Mouse (Mus musculus): ENCODE measurements around the gene Fchsd2. TPM values are rescaled to one million over a fixed set of nuclear protein-coding genes. Genes with fewer than 3 reads are reported as not detected.

The Fchsd2 gene
- polyA plus RNA-seq, 1 experiment from 2014 or later: 20.3 TPM

- no peak for DNase-seq (ENCODE audit: extremely low spot score, low spot score)
- 70% methylated on average over 4 of the region's 4 CpGs for WGBS
- peaks cover 55% of the 10 kb centered on the region for H3K36me3 ChIP-seq (replicated peaks)
- peaks cover 18% of the 10 kb centered on the region for H3K27me3 ChIP-seq (ENCODE audit: poor library complexity, severe bottlenecking)
- peaks cover 19% of the 10 kb centered on the region for H3K4me1 ChIP-seq
- H3K27ac ChIP-seq: no peak overlapping the region
- no peaks in the 10 kb centered on the region for H3K9me3 ChIP-seq
- H3K4me3 ChIP-seq: no peak overlapping the region
These were observed 199.4 kb downstream of the Fchsd2 start for GRCm38 (mm10) chr7:101292086-101292485.

- DNase-seq (ENCODE audit: extremely low spot score, low spot score): no peak
- WGBS: 94% methylated on average over 1 of the region's 1 CpGs
- peaks cover 23% of the 10 kb centered on the region for H3K4me1 ChIP-seq
- peaks cover 25% of the 10 kb centered on the region for H3K27me3 ChIP-seq (ENCODE audit: poor library complexity, severe bottlenecking)
- H3K9me3 ChIP-seq: no peaks in the 10 kb centered on the region
- no peak overlapping the region for H3K27ac ChIP-seq
- peaks cover 51% of the 10 kb centered on the region for H3K36me3 ChIP-seq (replicated peaks)
- H3K4me3 ChIP-seq: no peak overlapping the region
These were observed 200.0 kb downstream of the Fchsd2 start for GRCm38 (mm10) chr7:101292696-101293095.

GRCm38 (mm10) chr7:101293138-101293537, 200.5 kb downstream of the Fchsd2 start:
- H3K36me3 ChIP-seq (replicated peaks): peaks cover 47% of the 10 kb centered on the region
- H3K4me1 ChIP-seq: peaks cover 23% of the 10 kb centered on the region
- H3K27ac ChIP-seq: no peak overlapping the region
- H3K4me3 ChIP-seq: no peak overlapping the region
- no peaks in the 10 kb centered on the region for H3K9me3 ChIP-seq
- no peak for DNase-seq (ENCODE audit: extremely low spot score, low spot score)
- 62% methylated on average over 4 of the region's 4 CpGs for WGBS
- peaks cover 29% of the 10 kb centered on the region for H3K27me3 ChIP-seq (ENCODE audit: poor library complexity, severe bottlenecking)

- 51% methylated on average over 4 of the region's 4 CpGs for WGBS
- H3K4me3 ChIP-seq: no peak overlapping the region
- peaks cover 23% of the 10 kb centered on the region for H3K4me1 ChIP-seq
- no peak overlapping the region for H3K27ac ChIP-seq
- peaks cover 34% of the 10 kb centered on the region for H3K27me3 ChIP-seq (ENCODE audit: poor library complexity, severe bottlenecking)
- DNase-seq (ENCODE audit: extremely low spot score, low spot score): no peak
- no peaks in the 10 kb centered on the region for H3K9me3 ChIP-seq
- peaks cover 47% of the 10 kb centered on the region for H3K36me3 ChIP-seq (replicated peaks)
These were observed 200.9 kb downstream of the Fchsd2 start for GRCm38 (mm10) chr7:101293611-101294010.

- H3K27ac ChIP-seq: no peak overlapping the region
- DNase-seq (ENCODE audit: extremely low spot score, low spot score): no peak
- no peak overlapping the region for H3K4me3 ChIP-seq
- H3K9me3 ChIP-seq: no peaks in the 10 kb centered on the region
- H3K27me3 ChIP-seq (ENCODE audit: poor library complexity, severe bottlenecking): peaks cover 52% of the 10 kb centered on the region
- 57% methylated on average over 1 of the region's 1 CpGs for whole genome bisulfite sequencing
- H3K4me1 ChIP-seq: peaks cover 26% of the 10 kb centered on the region
- peaks cover 33% of the 10 kb centered on the region for H3K36me3 ChIP-seq (replicated peaks)
These were observed 202.8 kb downstream of the Fchsd2 start for GRCm38 (mm10) chr7:101295438-101295837.

GRCm38 (mm10) chr7:101296252-101297022, 203.8 kb downstream of the Fchsd2 start:
- Histone ChIP-seq H3K4me3 (peak overlapping the region; percentile 49), H3K36me3 (replicated peaks) (peaks cover 28% of the 10 kb centered on the region), H3K4me1 (peaks cover 33% of the 10 kb centered on the region), H3K27ac (peak overlapping the region; percentile 69), H3K27me3 (ENCODE audit: poor library complexity, severe bottlenecking) (peaks cover 59% of the 10 kb centered on the region), H3K9me3 (no peaks in the 10 kb centered on the region)
- WGBS: 10% methylated on average over 35 of the region's 35 CpGs
- peak; percentile 83 for DNase-seq (ENCODE audit: extremely low spot score, low spot score)

- H3K36me3 ChIP-seq (replicated peaks): peaks cover 22% of the 10 kb centered on the region
- no peaks in the 10 kb centered on the region for H3K9me3 ChIP-seq
- WGBS: 19% methylated on average over 8 of the region's 8 CpGs
- H3K4me3 ChIP-seq: peak overlapping the region; percentile 49
- no peak for DNase-seq (ENCODE audit: extremely low spot score, low spot score)
- H3K4me1 ChIP-seq: peaks cover 34% of the 10 kb centered on the region
- peak overlapping the region; percentile 69; the same call in 1 of the 2 replicates for H3K27ac ChIP-seq
- H3K27me3 ChIP-seq (ENCODE audit: poor library complexity, severe bottlenecking): peaks cover 59% of the 10 kb centered on the region
These were observed 204.4 kb downstream of the Fchsd2 start for GRCm38 (mm10) chr7:101297023-101297405.

GRCm38 (mm10) chr7:101298375-101298774, 205.7 kb downstream of the Fchsd2 start:
- no peaks in the 10 kb centered on the region for H3K9me3 ChIP-seq
- H3K27ac ChIP-seq: no peak overlapping the region
- no peak overlapping the region for H3K4me3 ChIP-seq
- DNase-seq (ENCODE audit: extremely low spot score, low spot score): no peak
- peaks cover 59% of the 10 kb centered on the region for H3K27me3 ChIP-seq (ENCODE audit: poor library complexity, severe bottlenecking)
- WGBS: 91% methylated on average over 3 of the region's 3 CpGs
- peaks cover 16% of the 10 kb centered on the region; the same call in 1 of the 2 replicates for H3K36me3 ChIP-seq (replicated peaks)
- peaks cover 37% of the 10 kb centered on the region for H3K4me1 ChIP-seq

GRCm38 (mm10) chr7:101301361-101301880, 208.8 kb downstream of the Fchsd2 start:
- peaks cover 33% of the 10 kb centered on the region for H3K4me1 ChIP-seq
- H3K4me3 ChIP-seq: peak overlapping the region; percentile 78
- no peaks in the 10 kb centered on the region for H3K36me3 ChIP-seq (replicated peaks)
- no peak for DNase-seq (ENCODE audit: extremely low spot score, low spot score)
- H3K27ac ChIP-seq: peak overlapping the region; percentile 86
- WGBS: under 1% methylated on average over 30 of the region's 30 CpGs
- H3K9me3 ChIP-seq: no peaks in the 10 kb centered on the region
- peaks cover 47% of the 10 kb centered on the region for H3K27me3 ChIP-seq (ENCODE audit: poor library complexity, severe bottlenecking)

- H3K4me3 ChIP-seq: peak within 1 kb of the TSS; percentile 78
- peak; percentile 93 for DNase-seq (ENCODE audit: extremely low spot score, low spot score)
- peaks cover 41% of the 10 kb centered on the region for H3K27me3 ChIP-seq (ENCODE audit: poor library complexity, severe bottlenecking)
- H3K9me3 ChIP-seq: no peaks in the 10 kb centered on the region
- peaks cover 27% of the 10 kb centered on the region for H3K4me1 ChIP-seq
- under 1% methylated on average over 39 of the region's 39 CpGs for WGBS
- H3K27ac ChIP-seq: peak within 1 kb of the TSS; percentile 86
- no peaks in the 10 kb centered on the region for H3K36me3 ChIP-seq (replicated peaks)
These were observed 209.3 kb downstream of the Fchsd2 start, which contains the start of gene Atg16l2 for GRCm38 (mm10) chr7:101301881-101302456. Atg16l2 (minus strand) TSS chr7:101302251.

- Histone ChIP-seq H3K9me3 (no peaks in the 10 kb centered on the region), H3K27ac (peak overlapping the region; percentile 86)
These were observed 210.0 kb downstream of the Fchsd2 start for GRCm38 (mm10) chr7:101302691-101303090.

GRCm38 (mm10) chr7:101306841-101307240, 214.2 kb downstream of the Fchsd2 start:
- no peak overlapping the region for H3K4me3 ChIP-seq
- H3K9me3 ChIP-seq: no peaks in the 10 kb centered on the region
- no peaks in the 10 kb centered on the region for H3K36me3 ChIP-seq (replicated peaks)
- H3K4me1 ChIP-seq: peaks cover 20% of the 10 kb centered on the region
- WGBS: 61% methylated on average over 2 of the region's 2 CpGs
- DNase-seq (ENCODE audit: extremely low spot score, low spot score): no peak
- H3K27ac ChIP-seq: no peak overlapping the region
- H3K27me3 ChIP-seq (ENCODE audit: poor library complexity, severe bottlenecking): no peaks in the 10 kb centered on the region

More at GRCm38 (mm10) chr7:101302691-101303090, 210.0 kb downstream of the Fchsd2 start:
- Histone ChIP-seq H3K36me3 (replicated peaks) (no peaks in the 10 kb centered on the region), H3K27me3 (ENCODE audit: poor library complexity, severe bottlenecking) (peaks cover 34% of the 10 kb centered on the region), H3K4me3 (peak overlapping the region; percentile 78), H3K4me1 (peaks cover 22% of the 10 kb centered on the region)
- WGBS: 28% methylated on average over 7 of the region's 7 CpGs
- no peak for DNase-seq (ENCODE audit: extremely low spot score, low spot score)

- no peaks in the 10 kb centered on the region for H3K36me3 ChIP-seq (replicated peaks)
- 41% methylated on average over 5 of the region's 5 CpGs for WGBS
- H3K4me3 ChIP-seq: peak overlapping the region; percentile 69
- H3K4me1 ChIP-seq: peaks cover 11% of the 10 kb centered on the region
- H3K9me3 ChIP-seq: no peaks in the 10 kb centered on the region
- peak overlapping the region; percentile 91 for H3K27ac ChIP-seq
- H3K27me3 ChIP-seq (ENCODE audit: poor library complexity, severe bottlenecking): no peaks in the 10 kb centered on the region
- no peak for DNase-seq (ENCODE audit: extremely low spot score, low spot score)
These were observed 217.3 kb downstream of the Fchsd2 start for GRCm38 (mm10) chr7:101309985-101310326.

Measured in forebrain, embryonic 10.5 days (tissue).